Mouse (Mus musculus): ENCODE data around the gene Mpig6b. TPM values are rescaled to one million over a fixed set of nuclear protein-coding genes. Genes with fewer than 3 reads are reported as not detected.
A peak's percentile ranks its signal among the peaks of the same experiment; 100 is the strongest.

The Mpig6b gene
- total RNA-seq, 4 experiments from 2014 or later, result not detected

GRCm38 (mm10) chr17:35058911-35059892 is 6.8 kb downstream of the Mpig6b start, which contains the start of gene Ddah2:
Ddah2 (plus strand) TSS chr17:35059035.
- DNase-seq, result peak; percentile 75

- DNase-seq, result no peak
Measured at GRCm38 (mm10) chr17:35058316-35058715, 7.7 kb downstream of the Mpig6b start.

- no peak for DNase-seq
Measured at GRCm38 (mm10) chr17:35057090-35057489, 8.9 kb downstream of the Mpig6b start.

GRCm38 (mm10) chr17:35055691-35056495 is 10.1 kb downstream of the Mpig6b start:
- DNase-seq, result no peak

GRCm38 (mm10) chr17:35052271-35052798 is 13.6 kb downstream of the Mpig6b start:
- DNase-seq, result no peak

- peak; percentile 82 for DNase-seq
Measured at GRCm38 (mm10) chr17:35051156-35052086, 14.6 kb downstream of the Mpig6b start.

- DNase-seq, result peak; percentile 49
Measured at GRCm38 (mm10) chr17:35050126-35050750, 15.7 kb downstream of the Mpig6b start.

- peak; percentile 38 for DNase-seq
Measured at GRCm38 (mm10) chr17:35049561-35050016, 16.4 kb downstream of the Mpig6b start, which contains the start of gene Clic1. Clic1 (plus strand) TSS chr17:35049966.

- no peak for DNase-seq
Measured at GRCm38 (mm10) chr17:35048932-35049440, 17.0 kb downstream of the Mpig6b start.

- no peak for DNase-seq
Measured at GRCm38 (mm10) chr17:35048149-35048931, 17.6 kb downstream of the Mpig6b start.

GRCm38 (mm10) chr17:35047688-35048087 is 18.3 kb downstream of the Mpig6b start:
- DNase-seq, result no peak

- DNase-seq, result peak; percentile 96
Measured at GRCm38 (mm10) chr17:35046681-35047455, 19.1 kb downstream of the Mpig6b start, which contains the start of gene Msh5. Msh5 (minus strand) TSS chr17:35046745.

GRCm38 (mm10) chr17:35045807-35046680 is 19.9 kb downstream of the Mpig6b start:
- DNase-seq, result no peak

- no peak for DNase-seq
Measured at GRCm38 (mm10) chr17:35044904-35045806, 20.8 kb downstream of the Mpig6b start.

GRCm38 (mm10) chr17:35043794-35044193 is 22.2 kb downstream of the Mpig6b start:
- DNase-seq, result no peak

GRCm38 (mm10) chr17:35039121-35039873 is 26.7 kb downstream of the Mpig6b start:
- DNase-seq, result no peak
